Mouse (Mus musculus): ENCODE results near the gene A630023A22Rik.

- TF ChIP-seq CTCF (IDR thresholded peaks at IDR 0.05; ENCODE audit: extremely low read depth, insufficient read depth, low read length) (no peak), POLR2A (IDR thresholded peaks at IDR 0.05; ENCODE audit: extremely low read depth, insufficient read depth, low read length) (no peak)
Observed at GRCm38 (mm10) chr14:34091475-34091874, 11.1 kb downstream of the A630023A22Rik start.
